Mouse (Mus musculus): ENCODE results near the gene Zfp524.

GRCm38 (mm10) chr7:5015118-5016001, 1.1 kb downstream of the Zfp524 start, which contains the start of gene Gm44973:
- TF ChIP-seq CTCF (IDR thresholded peaks at IDR 0.05; ENCODE audit: extremely low read depth, insufficient read depth, insufficient read length, insufficient replicate concordance) (no peak), POLR2A (IDR thresholded peaks at IDR 0.05; ENCODE audit: low read depth, low read length) (peak; percentile 39)

Data from spleen, adult 2 months (tissue).